Mouse (Mus musculus) thymus, adult 2 months (tissue): Measurements from ENCODE around the gene Ttc37.

ENCODE experiments used
- CTCF ChIP-seq: fragments of 200-500 bp; IDR thresholded peaks from 2 replicates; pipeline ENCODE4 v1.5.1; 2012; ENCODE audit warnings: mild to moderate bottlenecking, control low read depth, low read length, moderate library complexity, borderline replicate concordance; ENCODE audit not compliant: control insufficient read depth, poor library complexity, insufficient read depth; ENCODE audit errors: extremely low read depth
- POLR2A ChIP-seq: fragments of 200-500 bp; IDR thresholded peaks from 2 replicates; pipeline ENCODE4 v1.6.1; 2012; ENCODE audit warnings: mild to moderate bottlenecking, low read length, control low read depth, moderate library complexity; ENCODE audit not compliant: control insufficient read depth, poor library complexity, insufficient read depth; ENCODE audit errors: extremely low read depth

GRCm38 (mm10) chr13:76160587-76160986, 62.1 kb downstream of the Ttc37 start:
- TF ChIP-seq CTCF (no peak), POLR2A (no peak)
